Mouse (Mus musculus) urinary bladder, postnatal 0 days (tissue): ENCODE results near the gene Kif5c. TPM values are rescaled to one million over a fixed set of nuclear protein-coding genes. Genes with fewer than 3 reads are reported as not detected.

Source experiments
- polyA plus RNA-seq: library from polyadenylated mRNA; unstranded; fragments of >200 nt; fragmentation: Nextera tagmentation; extraction: Ambion mirVana; gene quantifications from 2 replicates; pipeline ENCODE4 v1.2.1, GENCODE M21; 2015

Gene Kif5c
- 0.61 and 0.97 TPM in 2 replicates for polyA plus RNA-seq

DNA sequence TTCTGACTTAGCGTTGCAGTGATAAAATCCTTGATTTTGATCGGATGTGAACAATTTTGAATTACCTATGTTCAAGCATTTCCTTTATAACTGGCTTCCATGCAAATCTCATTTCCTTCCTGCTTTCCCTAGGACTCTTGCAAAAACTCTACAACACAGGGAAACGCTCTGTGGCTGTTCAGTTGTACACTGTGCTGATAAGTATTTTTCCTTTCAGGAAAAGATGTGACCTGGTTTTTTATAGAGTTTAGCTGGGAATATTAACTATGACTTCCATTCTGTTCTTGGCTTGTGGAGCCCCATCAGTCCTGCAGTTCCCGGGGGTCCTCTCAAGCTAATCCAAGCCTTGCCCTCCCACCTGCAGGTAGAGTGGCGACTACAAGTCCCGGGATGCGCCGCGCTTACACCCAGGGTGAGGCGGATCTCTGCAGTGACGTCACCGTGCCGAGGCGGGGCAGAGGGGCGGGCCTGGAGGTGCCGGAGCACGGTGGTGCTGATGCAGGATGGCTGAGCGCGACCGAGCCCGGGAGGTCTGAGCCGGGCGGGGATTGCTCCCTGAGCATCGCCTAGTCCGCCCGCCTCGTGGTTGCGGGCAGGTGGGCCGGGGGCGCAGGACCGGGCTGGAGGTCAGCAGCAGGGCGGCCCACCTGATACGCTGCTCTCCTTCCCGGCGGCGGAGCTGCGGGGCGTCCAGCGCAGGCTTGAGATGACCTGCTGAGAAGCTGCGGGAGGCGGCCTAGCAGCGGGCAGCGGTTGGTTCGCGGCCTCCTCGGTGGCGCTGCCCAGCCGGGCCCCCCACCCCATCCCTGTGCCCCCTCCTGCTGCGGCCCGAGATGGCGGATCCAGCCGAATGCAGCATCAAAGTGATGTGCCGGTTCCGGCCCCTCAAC is at the start of gene Kif5c:
Gene Kif5c, plus strand, starts transcription at position 470 of the 890 bp plus-strand sequence.

DNA sequence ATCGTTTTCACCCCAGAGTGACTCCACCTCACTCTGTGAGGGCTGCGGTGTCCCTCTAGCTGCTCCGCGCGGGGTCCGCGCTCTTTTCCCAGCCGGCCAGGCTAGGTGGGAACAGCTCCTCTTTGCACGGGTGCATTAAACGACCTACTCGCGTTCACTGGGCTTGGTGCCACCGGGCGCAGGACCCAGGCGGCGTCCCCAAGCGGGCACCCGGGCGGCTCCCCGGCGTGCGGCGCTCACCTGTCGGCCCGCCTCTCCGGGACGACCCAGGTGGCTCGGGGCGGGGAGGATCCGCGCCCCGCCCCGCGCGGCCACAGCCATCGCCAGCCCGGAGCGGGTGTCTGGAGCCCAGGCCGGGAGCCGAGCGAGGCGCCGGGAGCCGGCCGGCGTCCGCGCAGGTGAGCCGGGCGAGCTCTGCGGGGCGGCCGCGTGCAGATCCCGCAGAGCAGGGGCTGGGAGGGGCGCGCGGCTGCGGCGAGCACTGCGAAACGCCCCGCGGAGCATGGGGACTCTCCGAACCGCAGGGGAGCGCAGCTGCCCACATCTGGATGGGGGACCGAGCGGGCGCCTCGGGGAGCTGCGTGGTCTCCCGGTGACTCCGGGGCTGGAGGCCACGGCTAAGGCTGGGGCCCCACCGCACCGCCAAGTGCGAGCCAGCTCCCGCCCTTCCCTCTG is 168.4 kb downstream of the Kif5c start, which contains the start of gene Lypd6b:
Gene Lypd6b, plus strand, starts transcription at position 313 of the 675 bp plus-strand sequence.

Other genes with a start within 250 kb of the Kif5c start
- 3.4 TPM in 2 replicates for gene Epc2, start 167.8 kb upstream of the Kif5c start, polyA plus RNA-seq
- gene Lypd6b, start 168.4 kb downstream of the Kif5c start, polyA plus RNA-seq: 1.1 and 1.3 TPM in 2 replicates